Mouse (Mus musculus) heart, postnatal 0 days (tissue): ENCODE measurements around the gene Sult1a1. TPM values are rescaled to one million over a fixed set of nuclear protein-coding genes. Genes with fewer than 3 reads are reported as not detected.

Source experiments
- ATAC-seq: fragments of 200-750 bp; cut with Nextera tagmentation; 2 replicates; pipeline ENCODE4 v1.8.0; 2017; ENCODE audit warnings: low read depth, moderate number of reproducible peaks, moderate library complexity; ENCODE audit not compliant: insufficient read depth
- DNase-seq: peaks from one replicate; pipeline ENCODE4 v3.0.0-alpha.2; 2016; ENCODE audit warnings: low spot score
- H3K27ac ChIP-seq: fragments of 300-500 bp; sonication (generic); 2 replicates; pipeline ENCODE4 v1.5.1; 2014; ENCODE audit warnings: low read depth, mild to moderate bottlenecking
- H3K27me3 ChIP-seq: fragments of 300-500 bp; sonication (generic); 2 replicates; pipeline ENCODE4 v1.6.1; 2014; ENCODE audit warnings: low read length, mixed read lengths; ENCODE audit not compliant: control insufficient read depth, insufficient read depth
- H3K36me3 ChIP-seq: fragments of 300-500 bp; sonication (generic); replicated peaks from 2 replicates; pipeline ENCODE4 v1.6.1; 2014; ENCODE audit warnings: low read length, mixed read lengths; ENCODE audit not compliant: control insufficient read depth, insufficient read depth
- H3K4me1 ChIP-seq: fragments of 300-500 bp; sonication (generic); 2 replicates; pipeline ENCODE4 v1.6.1; 2014; ENCODE audit warnings: antibody characterized with exemption; ENCODE audit not compliant: control insufficient read depth, insufficient read depth
- H3K4me2 ChIP-seq: fragments of 300-500 bp; sonication (generic); 2 replicates; pipeline ENCODE4 v1.6.1; 2014; ENCODE audit warnings: low read depth, mild to moderate bottlenecking, low read length, moderate library complexity
- H3K4me3 ChIP-seq: fragments of 300-500 bp; sonication (generic); 2 replicates; pipeline ENCODE4 v1.5.1; 2014; ENCODE audit warnings: low read depth, low read length
- H3K9ac ChIP-seq: fragments of 300-500 bp; sonication (generic); replicated peaks from 2 replicates; pipeline ENCODE4 v1.6.1; 2014; ENCODE audit warnings: low read depth, low read length, mixed read lengths
- H3K9me3 ChIP-seq: fragments of 300-500 bp; sonication (generic); replicated peaks from 2 replicates; pipeline ENCODE4 v1.6.1; 2016; ENCODE audit warnings: low read length; ENCODE audit not compliant: control insufficient read depth
- CTCF ChIP-seq: IDR thresholded peaks from 2 replicates; pipeline ENCODE4 v1.5.1; 2016; ENCODE audit warnings: antibody characterized with exemption, control low read depth, low read depth
- EP300 ChIP-seq: IDR thresholded peaks from 2 replicates; pipeline ENCODE4 v1.6.1; 2016; ENCODE audit warnings: antibody characterized with exemption, low read depth
- WGBS: fragments of 180-500 bp; shearing (Covaris S2); extraction: QIAGEN DNeasy Blood & Tissue Kit; methylation state at CpG from one replicate; pipeline ENCODE4 v1.1.7; 2014; 5-methylcytosine and 5-hydroxymethylcytosine counted together
- polyA plus RNA-seq: library from polyadenylated mRNA; unstranded; fragments of >200 nt; fragmentation: Nextera tagmentation; extraction: Ambion mirVana; gene quantifications from 2 replicates; pipeline ENCODE4 v1.2.1, GENCODE M21; 2015
- total RNA-seq: library from RNA; depleted of rRNA; stranded (reverse); fragments of >200 nt; gene quantifications from 2 replicates; pipeline ENCODE4 v1.2.3, GENCODE M21; 2014; ENCODE audit warnings: low replicate concordance

The Sult1a1 gene
- total and polyA plus RNA-seq, 2 experiments from 2014 or later, result 24.8 to 64.2 TPM

- Histone ChIP-seq H3K9me3 (no peaks in the 10 kb centered on the region), H3K4me2 (no peak overlapping the region), H3K27ac (no peak overlapping the region), H3K4me1 (peaks cover 6% of the 10 kb centered on the region), H3K4me3 (no peak overlapping the region), H3K27me3 (no peaks in the 10 kb centered on the region), H3K36me3 (no peaks in the 10 kb centered on the region), H3K9ac (no peak overlapping the region)
- 86% methylated on average over 5 of the region's 5 CpGs for WGBS
- ATAC-seq (no peak), DNase-seq (no peak)
- no peak for TF ChIP-seq EP300
- TF ChIP-seq CTCF, result no peak
These were observed 5.0 kb upstream of the Sult1a1 start for GRCm38 (mm10) chr7:126681221-126681620.

- Histone ChIP-seq H3K9me3 (no peaks in the 10 kb centered on the region), H3K9ac (no peak overlapping the region), H3K4me3 (no peak overlapping the region), H3K4me1 (peaks cover 6% of the 10 kb centered on the region), H3K36me3 (no peaks in the 10 kb centered on the region), H3K27ac (no peak overlapping the region), H3K4me2 (no peak overlapping the region), H3K27me3 (no peaks in the 10 kb centered on the region)
- WGBS, result 88% methylated on average over 5 of the region's 5 CpGs
- no peak for TF ChIP-seq EP300
- no peak for TF ChIP-seq CTCF
- DNase-seq (no peak), ATAC-seq (no peak)
These were observed 3.5 kb upstream of the Sult1a1 start for GRCm38 (mm10) chr7:126679683-126680082.

- no peak for ATAC-seq
- DNase-seq, result no peak
- H3K4me1 ChIP-seq, result peaks cover 6% of the 10 kb centered on the region
- no peak overlapping the region for H3K4me3 ChIP-seq
- WGBS, result 78% methylated on average over 8 of the region's 8 CpGs
- TF ChIP-seq CTCF, result no peak
- TF ChIP-seq EP300, result no peak
- no peaks in the 10 kb centered on the region for H3K9me3 ChIP-seq
- H3K36me3 ChIP-seq, result no peaks in the 10 kb centered on the region
- no peak overlapping the region for H3K4me2 ChIP-seq
- H3K27me3 ChIP-seq, result no peaks in the 10 kb centered on the region
- H3K9ac ChIP-seq, result no peak overlapping the region
- H3K27ac ChIP-seq, result no peak overlapping the region
These were observed 2.5 kb upstream of the Sult1a1 start for GRCm38 (mm10) chr7:126678545-126679341.

GRCm38 (mm10) chr7:126676631-126677220, 494 bp upstream of the Sult1a1 start:
- no peak overlapping the region for H3K4me2 ChIP-seq
- peak overlapping the region; percentile 86 for H3K27ac ChIP-seq
- no peak for DNase-seq
- no peak; the same call in 1 of the 2 replicates for ATAC-seq
- no peak overlapping the region for H3K9ac ChIP-seq
- no peaks in the 10 kb centered on the region for H3K27me3 ChIP-seq
- peaks cover 6% of the 10 kb centered on the region for H3K4me1 ChIP-seq
- H3K36me3 ChIP-seq, result peaks cover 12% of the 10 kb centered on the region; the same call in 1 of the 2 replicates
- no peaks in the 10 kb centered on the region for H3K9me3 ChIP-seq
- WGBS, result 42% methylated on average over 4 of the region's 4 CpGs
- no peak overlapping the region for H3K4me3 ChIP-seq
- TF ChIP-seq CTCF, result no peak
- no peak for TF ChIP-seq EP300

- ATAC-seq (no peak), DNase-seq (no peak)
- Histone ChIP-seq H3K4me3 (no peak overlapping the region), H3K27me3 (no peaks in the 10 kb centered on the region), H3K9ac (no peak overlapping the region), H3K9me3 (no peaks in the 10 kb centered on the region), H3K4me1 (peaks cover 6% of the 10 kb centered on the region), H3K36me3 (peaks cover 12% of the 10 kb centered on the region; the same call in 1 of the 2 replicates), H3K27ac (peak overlapping the region; percentile 86; the same call in 1 of the 2 replicates), H3K4me2 (peak overlapping the region; percentile 47)
- WGBS, result 90% methylated on average over 8 of the region's 8 CpGs
- TF ChIP-seq CTCF, result no peak
- TF ChIP-seq EP300, result no peak
These were observed 1.1 kb downstream of the Sult1a1 start for GRCm38 (mm10) chr7:126675104-126675503.

- H3K36me3 ChIP-seq, result peaks cover 19% of the 10 kb centered on the region; the same call in 1 of the 2 replicates
- H3K27ac ChIP-seq, result no peak overlapping the region
- H3K4me1 ChIP-seq, result peaks cover 6% of the 10 kb centered on the region
- TF ChIP-seq EP300 (no peak), CTCF (no peak)
- DNase-seq, result no peak
- H3K27me3 ChIP-seq, result no peaks in the 10 kb centered on the region
- 90% methylated on average over 9 of the region's 9 CpGs for WGBS
- H3K9me3 ChIP-seq, result no peaks in the 10 kb centered on the region
- ATAC-seq, result no peak
- no peak overlapping the region for H3K4me2 ChIP-seq
- H3K4me3 ChIP-seq, result no peak overlapping the region
- H3K9ac ChIP-seq, result no peak overlapping the region
These were observed 4.1 kb downstream of the Sult1a1 start for GRCm38 (mm10) chr7:126672111-126672510.
